Mouse (Mus musculus): ENCODE results near the gene Cntf. TPM values are rescaled to one million over a fixed set of nuclear protein-coding genes. Genes with fewer than 3 reads are reported as not detected.

The Cntf gene
- total RNA-seq, 1 experiment from 2014 or later, result 1.1 TPM

Other genes with a start within 250 kb of the Cntf start
- gene Fam111a, start 219.9 kb downstream of the Cntf start, total RNA-seq (2017), result 161 and 174 TPM in 2 replicates
- gene Gm4952, start 165.7 kb downstream of the Cntf start, total RNA-seq (2017), result not detected in 2 replicates
- gene Glyat, start 132.3 kb downstream of the Cntf start, total RNA-seq (2017), result not detected in 2 replicates
- not detected in 2 replicates for gene Olfr1442, start 95.2 kb downstream of the Cntf start, total RNA-seq (2017)
- not detected in 2 replicates for gene Olfr1443, start 87.5 kb downstream of the Cntf start, total RNA-seq (2017)
- not detected in 2 replicates for gene Keg1, start 69.8 kb downstream of the Cntf start, total RNA-seq (2017)
- gene Zfp91, start 30.5 kb upstream of the Cntf start, total RNA-seq (2017), result 112 and 128 TPM in 2 replicates
- gene Lpxn, start 30.6 kb upstream of the Cntf start, total RNA-seq (2017), result 4.4 and 5.2 TPM in 2 replicates
- not detected in 2 replicates for gene Gm5244, start 81.0 kb upstream of the Cntf start, total RNA-seq (2017)
- not detected in 2 replicates for gene Olfr1444, start 91.7 kb upstream of the Cntf start, total RNA-seq (2017)
- not detected in 2 replicates for gene Olfr1445, start 118.2 kb upstream of the Cntf start, total RNA-seq (2017)
- not detected in 2 replicates for gene Olfr1446, start 127.9 kb upstream of the Cntf start, total RNA-seq (2017)
- not detected in 2 replicates for gene Olfr1447, start 138.1 kb upstream of the Cntf start, total RNA-seq (2017)
- not detected in 2 replicates for gene Olfr1448, start 158.8 kb upstream of the Cntf start, total RNA-seq (2017)
- not detected in 2 replicates for gene Olfr1449, start 165.2 kb upstream of the Cntf start, total RNA-seq (2017)
- gene Olfr1450, start 184.6 kb upstream of the Cntf start, total RNA-seq (2017), result not detected in 2 replicates
- gene Olfr1451, start 229.4 kb upstream of the Cntf start, total RNA-seq (2017), result not detected in 2 replicates

All from hematopoietic stem cell, adult 5-6 weeks (primary cell).